Mouse (Mus musculus) cerebellum, adult 2 months (tissue): ENCODE measurements at regions not wholly inside any gene's neighbourhood (a gene's known extent, or its start where the extent isn't known, plus 50 kb on each side); places are given as distances from the start of the nearest gene placed in this dataset.

Experiments used
- DNase-seq, 2 experiments: peaks; one replicate each; pipeline ENCODE4 v3.0.0; 2021
- H3K27ac ChIP-seq: fragments of 200-500 bp; 2 replicates; pipeline ENCODE4 v1.5.1; 2012; ENCODE audit warnings: low read length, control low read depth, inconsistent platforms; ENCODE audit not compliant: insufficient read depth
- H3K27me3 ChIP-seq: fragments of 200-500 bp; 2 replicates; pipeline ENCODE4 v1.6.1; 2012; ENCODE audit warnings: inconsistent platforms, mild to moderate bottlenecking, low read length, moderate library complexity; ENCODE audit not compliant: control insufficient read depth, insufficient read depth
- H3K4me1 ChIP-seq: fragments of 200-500 bp; 2 replicates; pipeline ENCODE4 v1.6.1; 2011; ENCODE audit warnings: low read length; ENCODE audit not compliant: control insufficient read depth, insufficient read depth
- H3K4me3 ChIP-seq: fragments of 200-500 bp; replicated peaks from 2 replicates; pipeline ENCODE3; 2011; ENCODE audit warnings: mild to moderate bottlenecking, low read depth, low read length, control low read depth; ENCODE audit not compliant: insufficient read depth
- CTCF ChIP-seq: fragments of 200-500 bp; IDR thresholded peaks from 2 replicates; pipeline ENCODE4 v1.5.1; 2011; ENCODE audit warnings: low read depth, mild to moderate bottlenecking, control low read depth, low read length, moderate library complexity, borderline replicate concordance; ENCODE audit not compliant: insufficient read depth
- POLR2A ChIP-seq: fragments of 200-500 bp; IDR thresholded peaks from 2 replicates; pipeline ENCODE4 v1.6.1; 2011; ENCODE audit warnings: low read length, control low read depth, borderline replicate concordance; ENCODE audit not compliant: insufficient read depth
- WGBS: fragments of 180-500 bp; shearing (Covaris S2); methylation state at CpG from one replicate; pipeline ENCODE4 v1.1.7; 2018; 5-methylcytosine and 5-hydroxymethylcytosine counted together

- no peak for DNase-seq
- Histone ChIP-seq H3K4me1 (no peaks in the 10 kb centered on the region), H3K27me3 (no peaks in the 10 kb centered on the region), H3K4me3 (no peak overlapping the region), H3K27ac (no peak overlapping the region)
- TF ChIP-seq POLR2A (no peak), CTCF (no peak)
- 66% methylated on average over 10 of the region's 10 CpGs for WGBS
Measured at GRCm38 (mm10) chr12:13145186-13146115, 103.6 kb downstream of the Ddx1 start.

DNA sequence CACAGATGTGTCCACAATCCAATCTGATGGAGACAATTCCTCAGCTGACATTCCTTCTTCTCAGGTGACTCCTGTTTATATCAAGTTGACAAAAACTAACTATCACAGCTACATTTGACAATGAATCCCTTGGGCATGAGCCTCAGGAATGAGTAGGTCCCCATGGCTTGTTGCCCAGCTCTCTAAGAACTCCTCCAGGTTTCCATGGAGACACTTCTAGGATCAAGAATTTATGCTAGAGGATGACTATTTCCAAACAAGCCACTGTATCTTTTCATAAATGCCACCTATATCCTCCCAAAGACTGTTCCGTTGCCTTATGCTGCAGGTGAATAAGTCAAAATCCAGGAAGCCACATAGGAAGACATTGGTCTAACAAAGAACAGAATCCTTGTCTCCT lies 104.3 kb downstream of the Ddx1 start:
- no peak overlapping the region for H3K4me3 ChIP-seq
- DNase-seq, result no peak
- H3K4me1 ChIP-seq, result no peaks in the 10 kb centered on the region
- 94% methylated on average over 1 of the region's 1 CpGs for WGBS
- H3K27me3 ChIP-seq, result no peaks in the 10 kb centered on the region
- TF ChIP-seq CTCF (no peak), POLR2A (no peak)
- no peak overlapping the region for H3K27ac ChIP-seq

DNA sequence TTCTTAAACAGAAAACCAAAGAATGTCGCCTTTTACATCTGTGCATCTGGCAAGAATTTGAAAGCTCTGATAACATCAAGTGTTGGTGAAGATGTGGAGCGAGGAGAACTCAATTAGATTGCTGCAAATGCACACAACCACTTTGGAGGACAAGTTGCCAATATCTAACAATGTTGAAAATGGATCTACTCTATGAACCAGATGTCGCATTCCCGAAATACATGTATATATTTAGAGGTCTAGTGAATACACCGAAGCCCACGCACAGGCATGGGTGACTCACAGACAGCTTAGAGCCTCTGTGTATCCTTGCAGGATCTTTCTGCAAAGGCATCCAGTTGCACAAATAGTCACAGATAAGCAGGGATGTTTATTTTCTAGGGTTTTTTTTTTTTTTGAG lies 108.4 kb downstream of the Ddx1 start:
- H3K27ac ChIP-seq, result no peak overlapping the region
- H3K4me1 ChIP-seq, result no peaks in the 10 kb centered on the region
- 92% methylated on average over 6 of the region's 6 CpGs for WGBS
- no peak for TF ChIP-seq POLR2A
- no peak for TF ChIP-seq CTCF
- no peak overlapping the region for H3K4me3 ChIP-seq
- H3K27me3 ChIP-seq, result no peaks in the 10 kb centered on the region
- DNase-seq, result no peak

- no peak for DNase-seq
- Histone ChIP-seq H3K27ac (no peak overlapping the region), H3K27me3 (no peaks in the 10 kb centered on the region), H3K4me1 (no peaks in the 10 kb centered on the region), H3K4me3 (no peak overlapping the region)
- WGBS, result 55% methylated on average over 5 of the region's 5 CpGs
- no peak for TF ChIP-seq CTCF
- TF ChIP-seq POLR2A, result no peak
Measured at GRCm38 (mm10) chr12:13139189-13139588, 109.8 kb downstream of the Ddx1 start.

DNA sequence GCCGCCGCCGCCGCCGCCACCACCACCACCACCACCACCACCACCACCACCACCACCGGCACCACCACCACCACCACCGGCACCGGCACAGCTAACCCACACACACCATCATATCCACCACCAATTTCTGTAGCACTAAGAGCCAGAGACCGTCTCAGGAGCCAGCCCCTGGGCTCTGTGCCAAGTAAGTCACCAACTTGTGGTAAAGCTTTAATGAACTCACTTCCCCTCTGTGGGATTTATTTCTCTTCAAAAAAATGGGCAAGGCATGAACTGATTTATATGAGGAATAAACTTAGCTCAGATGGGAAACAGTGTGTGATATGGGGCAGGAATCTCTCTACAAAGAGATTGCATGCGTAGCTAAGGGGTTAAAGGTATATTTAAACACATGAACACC lies 114.8 kb downstream of the Ddx1 start:
- TF ChIP-seq POLR2A, result no peak
- no peak overlapping the region for H3K4me3 ChIP-seq
- 84% methylated on average over 10 of the region's 10 CpGs for WGBS
- H3K27me3 ChIP-seq, result no peaks in the 10 kb centered on the region
- DNase-seq, result no peak
- H3K4me1 ChIP-seq, result no peaks in the 10 kb centered on the region
- H3K27ac ChIP-seq, result no peak overlapping the region

GRCm38 (mm10) chr12:13129677-13130082 lies 119.3 kb downstream of the Ddx1 start:
- WGBS, result 33% methylated on average over 8 of the region's 8 CpGs

GRCm38 (mm10) chr12:13127407-13127806 lies 121.6 kb downstream of the Ddx1 start:
- 82% methylated on average over 11 of the region's 11 CpGs for WGBS

More at GRCm38 (mm10) chr12:13129677-13130082, 119.3 kb downstream of the Ddx1 start:
- Histone ChIP-seq H3K4me3 (no peak overlapping the region), H3K27me3 (no peaks in the 10 kb centered on the region), H3K27ac (no peak overlapping the region), H3K4me1 (no peaks in the 10 kb centered on the region)
- DNase-seq, result peak in 1 of 2 experiments; percentile 4
- TF ChIP-seq POLR2A (no peak), CTCF (no peak)

GRCm38 (mm10) chr12:13125054-13125453 lies 124.0 kb downstream of the Ddx1 start:
- WGBS, result 100% methylated on average over 1 of the region's 1 CpGs

More at GRCm38 (mm10) chr12:13127407-13127806, 121.6 kb downstream of the Ddx1 start:
- no peak overlapping the region for H3K27ac ChIP-seq
- no peaks in the 10 kb centered on the region for H3K4me1 ChIP-seq
- no peak for DNase-seq
- H3K27me3 ChIP-seq, result no peaks in the 10 kb centered on the region
- no peak overlapping the region for H3K4me3 ChIP-seq
- TF ChIP-seq POLR2A (no peak), CTCF (no peak)

More at GRCm38 (mm10) chr12:13125054-13125453, 124.0 kb downstream of the Ddx1 start:
- Histone ChIP-seq H3K4me3 (no peak overlapping the region), H3K27me3 (no peaks in the 10 kb centered on the region), H3K4me1 (no peaks in the 10 kb centered on the region), H3K27ac (no peak overlapping the region)
- DNase-seq, result no peak
- TF ChIP-seq POLR2A, result no peak
- TF ChIP-seq CTCF, result no peak
